Mouse (Mus musculus) embryonic fibroblast, embryonic 13.5 days (primary cell): ENCODE measurements around the gene Bub1.

Experiments used
- CTCF ChIP-seq: IDR thresholded peaks from 2 replicates; pipeline ENCODE4 v1.5.1; 2011; ENCODE audit warnings: mild to moderate bottlenecking, control low read depth, low read length, moderate library complexity, borderline replicate concordance; ENCODE audit not compliant: insufficient read depth
- POLR2A ChIP-seq: IDR thresholded peaks from 2 replicates; pipeline ENCODE4 v1.6.1; 2011; ENCODE audit warnings: low read depth, mild to moderate bottlenecking, control low read depth, low read length, moderate library complexity

DNA sequence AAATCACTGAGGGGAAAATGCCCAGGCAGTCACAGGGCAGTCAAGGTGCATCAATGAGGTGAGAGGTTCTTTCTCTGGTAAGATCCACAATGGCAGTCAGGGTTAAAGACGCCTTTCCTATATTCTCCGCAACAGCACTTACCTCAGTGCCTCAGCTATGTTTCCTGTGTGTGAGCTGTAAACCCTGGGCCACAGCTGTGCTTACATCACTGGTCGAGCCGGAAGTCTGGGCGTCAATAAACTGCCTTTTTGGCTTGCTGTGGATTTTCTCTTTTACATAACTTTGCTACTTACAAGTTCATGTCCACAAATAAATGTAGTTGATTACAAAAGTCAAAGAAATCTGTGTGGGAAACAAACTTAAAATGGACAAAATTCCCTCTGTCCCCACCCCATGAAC, 49.4 kb upstream of the Bub1 start:
- no peak for TF ChIP-seq CTCF
- TF ChIP-seq POLR2A, result no peak
